Mouse (Mus musculus) hindbrain, embryonic 11.5 days (tissue): ENCODE data around the gene Gm28048. TPM values are rescaled to one million over a fixed set of nuclear protein-coding genes. Genes with fewer than 3 reads are reported as not detected.

Experiments used
- ATAC-seq: fragments of 200-750 bp; cut with Nextera tagmentation; 2 replicates; pipeline ENCODE4 v1.8.0; 2017; ENCODE audit warnings: mild to moderate bottlenecking, moderate TSS enrichment, moderate library complexity; ENCODE audit not compliant: low FRiP score
- DNase-seq: peaks from one replicate; pipeline ENCODE4 v3.0.0-alpha.2; 2015; ENCODE audit warnings: low spot score
- H3K27ac ChIP-seq: fragments of 300-500 bp; sonication (generic); 2 replicates; pipeline ENCODE4 v1.5.1; 2014; ENCODE audit warnings: mild to moderate bottlenecking, low read depth, low read length
- H3K27me3 ChIP-seq: fragments of 300-500 bp; sonication (generic); 2 replicates; pipeline ENCODE4 v1.6.1; 2014; ENCODE audit warnings: mild to moderate bottlenecking, low read length, moderate library complexity, mixed read lengths; ENCODE audit not compliant: control insufficient read depth, insufficient read depth
- H3K36me3 ChIP-seq: fragments of 300-500 bp; sonication (generic); 2 replicates; pipeline ENCODE4 v1.6.1; 2014; ENCODE audit warnings: mild to moderate bottlenecking, low read length, moderate library complexity, mixed read lengths; ENCODE audit not compliant: control insufficient read depth, insufficient read depth
- H3K4me1 ChIP-seq: fragments of 300-500 bp; sonication (generic); replicated peaks from 2 replicates; pipeline ENCODE4 v1.6.1; 2014; ENCODE audit warnings: low read length, mixed read lengths; ENCODE audit not compliant: control insufficient read depth, insufficient read depth
- H3K4me2 ChIP-seq: fragments of 300-500 bp; sonication (generic); replicated peaks from 2 replicates; pipeline ENCODE4 v1.6.1; 2014; ENCODE audit warnings: mild to moderate bottlenecking, low read depth, low read length
- H3K4me3 ChIP-seq: fragments of 300-500 bp; sonication (generic); 2 replicates; pipeline ENCODE4 v1.5.1; 2014; ENCODE audit warnings: low read depth, low read length
- H3K9ac ChIP-seq: fragments of 300-500 bp; sonication (generic); 2 replicates; pipeline ENCODE4 v1.6.1; 2014; ENCODE audit warnings: low read depth, low read length
- H3K9me3 ChIP-seq: fragments of 300-500 bp; sonication (generic); 2 replicates; pipeline ENCODE4 v1.6.1; 2016; ENCODE audit warnings: low read length; ENCODE audit not compliant: control insufficient read depth
- WGBS: fragments of 180-500 bp; shearing (Covaris S2); extraction: QIAGEN DNeasy Blood & Tissue Kit; methylation state at CpG from one replicate; pipeline ENCODE4 v1.1.7; 2014; 5-methylcytosine and 5-hydroxymethylcytosine counted together
- polyA plus RNA-seq: library from polyadenylated mRNA; unstranded; fragments of >200 nt; fragmentation: Nextera tagmentation; extraction: Ambion mirVana; gene quantifications from 2 replicates; pipeline ENCODE4 v1.2.1, GENCODE M21; 2014

Gm28048 gene
- polyA plus RNA-seq, 1 experiment from 2014 or later = 4.8 TPM

DNA sequence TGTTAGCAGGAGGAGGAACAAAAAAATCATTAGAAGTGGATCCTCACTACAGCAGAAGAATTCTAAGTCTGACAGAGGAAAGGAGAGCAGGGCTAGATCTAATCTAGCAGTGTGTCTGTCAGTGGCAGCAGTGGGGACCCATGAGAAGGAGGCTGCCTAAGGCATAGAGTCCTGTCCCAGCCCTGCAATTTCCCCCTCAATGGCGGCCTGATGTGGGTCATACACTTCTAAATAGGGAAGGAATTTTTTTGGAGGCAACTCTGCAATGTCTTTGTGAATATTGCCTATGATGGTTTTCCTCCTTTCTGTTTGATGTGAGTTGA, 188.0 kb downstream of the Gm28048 start:
- H3K4me2 ChIP-seq = no peak overlapping the region
- no peak overlapping the region for H3K9ac ChIP-seq
- H3K27ac ChIP-seq = no peak overlapping the region
- H3K4me1 ChIP-seq = no peaks in the 10 kb centered on the region
- peaks cover 2% of the 10 kb centered on the region; the same call in 1 of the 2 replicates for H3K9me3 ChIP-seq
- H3K27me3 ChIP-seq = no peaks in the 10 kb centered on the region
- DNase-seq (no peak), ATAC-seq (no peak)
- H3K4me3 ChIP-seq = no peak overlapping the region
- H3K36me3 ChIP-seq = no peaks in the 10 kb centered on the region
- 76% methylated on average over 1 of the region's 1 CpGs for WGBS

DNA sequence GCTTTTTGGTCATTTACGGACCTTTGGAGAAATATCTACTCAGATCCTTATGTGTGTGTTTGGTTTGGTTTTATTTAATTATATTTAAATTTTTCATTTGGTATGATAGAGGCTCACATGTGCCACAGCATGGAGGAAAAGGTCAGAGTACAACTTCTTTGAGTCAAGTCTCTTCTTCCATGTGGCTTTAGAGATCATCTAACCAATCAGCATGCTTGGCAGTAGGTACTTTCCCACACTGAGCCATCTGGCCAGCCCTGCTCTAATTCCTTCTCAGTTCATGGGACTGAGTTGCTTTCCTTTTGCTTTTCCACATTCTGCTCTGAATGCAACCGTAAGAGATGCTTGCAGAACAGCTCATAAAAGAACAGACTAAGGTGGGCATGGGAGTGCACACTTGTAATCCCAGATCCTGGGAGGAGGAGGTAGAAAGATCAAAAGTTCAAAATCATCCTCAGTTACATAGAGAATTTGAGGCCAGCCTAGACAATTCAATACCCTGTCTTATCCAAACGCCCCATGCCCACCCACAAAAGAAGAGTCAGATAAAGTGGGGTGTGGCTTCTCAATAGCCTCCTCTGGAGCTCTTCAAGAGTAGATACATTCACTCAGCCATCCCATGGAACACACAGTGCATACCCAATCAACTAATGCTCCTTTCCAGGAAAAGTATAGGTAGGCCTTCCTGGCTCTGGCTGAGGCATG, 188.6 kb downstream of the Gm28048 start:
- H3K4me1 ChIP-seq = no peaks in the 10 kb centered on the region
- no peak overlapping the region for H3K9ac ChIP-seq
- no peak overlapping the region for H3K4me3 ChIP-seq
- no peak overlapping the region for H3K4me2 ChIP-seq
- no peaks in the 10 kb centered on the region for H3K36me3 ChIP-seq
- H3K27me3 ChIP-seq = no peaks in the 10 kb centered on the region
- DNase-seq (no peak), ATAC-seq (no peak)
- 91% methylated on average over 3 of the region's 3 CpGs for WGBS
- peaks cover 2% of the 10 kb centered on the region; the same call in 1 of the 2 replicates for H3K9me3 ChIP-seq
- no peak overlapping the region for H3K27ac ChIP-seq

DNA sequence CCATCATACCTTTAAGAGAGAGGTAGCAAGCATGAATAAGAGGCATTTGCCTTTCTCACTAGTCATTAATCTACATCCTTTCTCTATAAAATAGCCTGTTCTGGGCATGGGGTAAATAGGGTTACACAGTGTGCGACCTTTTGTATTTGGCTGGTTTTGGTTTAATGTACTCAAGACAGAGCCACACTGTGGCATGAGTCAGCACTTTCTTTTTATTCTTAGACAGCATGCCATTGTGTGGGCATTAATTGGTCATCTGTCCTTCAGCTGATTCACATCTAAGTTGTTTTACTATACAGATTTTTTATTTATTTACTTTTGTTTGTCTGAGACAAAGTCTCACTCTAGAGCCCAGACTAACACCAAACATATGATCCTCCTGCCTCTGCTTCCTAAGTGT, 189.7 kb downstream of the Gm28048 start:
- H3K9ac ChIP-seq = no peak overlapping the region
- H3K9me3 ChIP-seq = peaks cover 2% of the 10 kb centered on the region; the same call in 1 of the 2 replicates
- H3K4me3 ChIP-seq = no peak overlapping the region
- 92% methylated on average over 1 of the region's 1 CpGs for WGBS
- H3K4me1 ChIP-seq = no peaks in the 10 kb centered on the region
- no peak overlapping the region for H3K27ac ChIP-seq
- DNase-seq = no peak
- no peak overlapping the region for H3K4me2 ChIP-seq
- no peak for ATAC-seq
- H3K27me3 ChIP-seq = no peaks in the 10 kb centered on the region
- no peaks in the 10 kb centered on the region for H3K36me3 ChIP-seq

DNA sequence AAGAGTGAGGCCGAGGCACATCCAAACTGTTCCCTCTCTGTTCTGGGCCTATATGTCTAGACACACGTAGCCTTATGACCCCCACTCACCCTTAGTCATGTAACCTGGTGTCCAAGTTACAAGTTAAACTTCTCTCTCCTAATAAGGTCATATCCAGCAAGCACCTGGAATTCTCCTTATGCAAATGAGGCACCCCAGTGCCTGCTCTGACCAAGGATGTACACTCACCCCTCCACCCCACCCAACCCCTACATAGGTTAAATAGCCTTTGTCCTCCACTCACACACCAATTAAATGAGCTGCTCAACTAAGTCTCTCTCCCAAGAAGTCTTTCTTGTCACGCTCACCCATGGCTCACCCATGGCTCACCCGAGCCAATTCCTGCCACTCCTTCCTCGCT, 190.2 kb downstream of the Gm28048 start:
- Histone ChIP-seq H3K9ac (no peak overlapping the region), H3K4me1 (no peaks in the 10 kb centered on the region), H3K27me3 (no peaks in the 10 kb centered on the region), H3K4me3 (no peak overlapping the region), H3K27ac (no peak overlapping the region), H3K9me3 (peaks cover 2% of the 10 kb centered on the region; the same call in 1 of the 2 replicates), H3K4me2 (no peak overlapping the region), H3K36me3 (no peaks in the 10 kb centered on the region)
- no peak for DNase-seq
- 89% methylated on average over 5 of the region's 5 CpGs for WGBS
- no peak for ATAC-seq

DNA sequence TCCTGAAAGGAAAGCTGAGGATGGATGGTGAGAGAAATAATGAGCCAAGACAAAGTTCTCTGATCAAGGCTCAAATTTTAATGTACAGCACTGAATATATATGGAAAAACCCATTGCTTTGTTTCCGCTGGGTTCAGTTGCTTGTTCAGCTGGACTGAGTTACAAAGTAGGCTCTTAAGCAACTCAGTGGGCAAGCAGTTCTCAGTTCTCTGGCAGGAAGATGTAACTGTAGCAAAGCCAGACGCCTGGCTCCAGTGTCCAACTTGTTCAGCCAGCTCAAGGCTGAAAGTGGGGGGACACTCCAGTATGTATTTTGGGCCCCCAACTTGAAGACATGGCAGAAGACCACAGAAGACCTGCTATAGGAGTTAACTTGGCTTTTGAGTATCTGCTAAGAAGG, 194.1 kb downstream of the Gm28048 start:
- Histone ChIP-seq H3K27ac (no peak overlapping the region), H3K9ac (no peak overlapping the region), H3K36me3 (no peaks in the 10 kb centered on the region), H3K4me3 (no peak overlapping the region), H3K27me3 (no peaks in the 10 kb centered on the region), H3K9me3 (peaks cover 2% of the 10 kb centered on the region; the same call in 1 of the 2 replicates), H3K4me2 (no peak overlapping the region), H3K4me1 (no peaks in the 10 kb centered on the region)
- 82% methylated on average over 2 of the region's 2 CpGs for WGBS
- ATAC-seq (no peak), DNase-seq (no peak)

Other genes with a start within 250 kb of the Gm28048 start
- gene B3gnt2, start 121.1 kb downstream of the Gm28048 start, polyA plus RNA-seq = 1.7 and 3.0 TPM in 2 replicates
- 4.7 and 5.2 TPM in 2 replicates for gene Zrsr1, start 10.1 kb downstream of the Gm28048 start, polyA plus RNA-seq
- 401 and 411 TPM in 2 replicates for gene Commd1, start 292 bp upstream of the Gm28048 start, polyA plus RNA-seq
- 446 and 457 TPM in 2 replicates for gene Cct4, start 8.4 kb upstream of the Gm28048 start, polyA plus RNA-seq
- gene Fam161a, start 25.4 kb upstream of the Gm28048 start, polyA plus RNA-seq = 5.0 and 6.9 TPM in 2 replicates